Mouse (Mus musculus) heart, adult 2 months (tissue): Measurements from ENCODE around the gene Fblim1.

Experiments
- CTCF ChIP-seq: fragments of 200-600 bp; IDR thresholded peaks from 2 replicates; pipeline ENCODE4 v1.8.1; 2022; ENCODE audit warnings: antibody characterized with exemption, mild to moderate bottlenecking, moderate library complexity
- EP300 ChIP-seq: fragments of 200-500 bp; IDR thresholded peaks from 2 replicates; pipeline ENCODE4 v1.6.1; 2011; ENCODE audit warnings: low read depth, low read length, control low read depth; ENCODE audit not compliant: insufficient read depth

- TF ChIP-seq CTCF: no peak
- peak; percentile 95 for TF ChIP-seq EP300
Measured at GRCm38 (mm10) chr4:141643118-141643855, 37.4 kb upstream of the Fblim1 start.
